Mouse (Mus musculus) spleen, postnatal 14 days (tissue): ENCODE measurements around the gene Pkig.
"Not testable (repeated sequence)": the region's sequence is repeated elsewhere in the genome, so short reads cannot be mapped to it uniquely, and the experiment has no call there.

Experiments
- DNase-seq, 2 experiments: peaks; one replicate each; pipeline ENCODE4 v3.0.0; 2021 to 2022; ENCODE audit warnings: low spot score in 2 of 2

Pkig gene

DNA sequence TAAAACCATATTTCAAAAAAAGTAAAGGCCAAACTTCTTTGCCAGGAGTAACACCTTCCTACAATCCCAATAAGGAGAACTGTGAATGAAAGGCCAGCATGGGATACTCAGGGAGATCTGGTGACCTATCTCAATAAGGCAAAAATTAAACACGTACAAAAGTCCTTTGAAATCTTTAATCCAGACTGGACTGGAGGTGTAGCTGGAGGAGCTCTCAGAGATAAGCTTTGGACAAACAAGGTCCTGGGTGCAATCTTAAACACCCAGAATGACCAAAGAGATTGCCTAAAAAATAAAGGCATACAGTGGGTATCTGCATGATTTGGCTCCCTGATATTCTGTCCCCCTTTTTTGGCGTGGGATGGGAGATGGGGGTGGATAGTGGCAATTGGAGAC lies 14.6 kb upstream of the Pkig start:
- no peak for DNase-seq

DNA sequence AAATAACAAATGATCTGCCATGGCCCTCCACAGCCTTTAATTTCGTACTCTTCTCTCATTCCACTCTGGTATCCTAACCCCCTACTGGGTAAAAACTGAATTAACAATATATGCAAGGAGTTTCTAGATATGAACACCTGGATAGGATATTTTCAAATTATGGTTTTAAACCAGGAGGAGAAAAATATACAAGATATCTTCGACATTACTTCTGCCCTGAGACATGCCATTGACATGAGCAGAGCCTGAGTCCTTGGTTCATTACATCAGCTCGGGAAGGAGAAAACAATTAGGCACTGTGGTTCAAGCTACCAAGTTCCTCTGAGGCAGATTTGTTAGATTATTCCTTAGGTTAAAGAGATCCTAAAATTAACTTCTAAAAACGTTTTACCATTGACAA lies 14.1 kb upstream of the Pkig start:
- no peak for DNase-seq

DNA sequence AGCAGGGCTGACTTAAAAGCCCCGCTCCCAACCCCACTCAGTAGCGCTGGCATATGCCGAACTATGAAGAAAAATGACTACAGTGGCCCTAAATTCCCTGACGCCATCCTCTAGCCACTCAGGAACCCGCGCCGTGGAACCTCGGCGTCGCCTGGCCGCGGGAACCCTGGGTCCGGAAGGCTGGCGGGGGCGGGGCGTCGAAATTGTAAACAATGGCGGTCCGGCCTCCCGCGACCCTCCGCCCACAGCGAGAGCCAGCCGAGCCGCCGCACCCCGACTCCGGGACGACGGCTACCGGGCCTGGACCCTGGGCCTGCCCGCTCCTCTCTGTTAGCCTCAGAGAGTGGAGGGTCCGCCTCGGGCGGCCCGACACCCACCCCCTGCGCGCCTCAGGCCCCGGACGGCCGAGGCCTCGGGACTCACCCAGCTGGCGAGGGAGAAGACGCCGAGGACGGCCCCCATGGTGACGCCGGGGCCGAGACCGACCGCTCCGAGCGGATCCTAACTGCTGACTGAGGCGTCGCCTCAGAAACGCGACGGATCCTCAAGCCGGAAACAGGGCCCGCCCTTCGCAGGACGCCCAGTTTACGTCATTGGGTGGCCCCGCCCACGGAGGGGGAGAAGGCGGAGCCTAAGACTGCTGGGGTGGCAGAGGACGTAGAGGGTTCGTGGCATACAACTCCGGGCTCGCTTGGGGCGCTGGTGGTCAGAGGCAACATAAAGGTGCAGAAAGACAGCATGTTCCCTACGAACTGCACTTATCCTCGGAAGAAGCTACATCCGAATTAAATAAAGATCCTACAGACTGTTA lies 13.4 kb upstream of the Pkig start, which contains the start of gene Serinc3:
Gene Serinc3 (minus strand): TSS at position 557 of the 811 bp plus-strand sequence.
- peak; percentile 100 for DNase-seq

DNA sequence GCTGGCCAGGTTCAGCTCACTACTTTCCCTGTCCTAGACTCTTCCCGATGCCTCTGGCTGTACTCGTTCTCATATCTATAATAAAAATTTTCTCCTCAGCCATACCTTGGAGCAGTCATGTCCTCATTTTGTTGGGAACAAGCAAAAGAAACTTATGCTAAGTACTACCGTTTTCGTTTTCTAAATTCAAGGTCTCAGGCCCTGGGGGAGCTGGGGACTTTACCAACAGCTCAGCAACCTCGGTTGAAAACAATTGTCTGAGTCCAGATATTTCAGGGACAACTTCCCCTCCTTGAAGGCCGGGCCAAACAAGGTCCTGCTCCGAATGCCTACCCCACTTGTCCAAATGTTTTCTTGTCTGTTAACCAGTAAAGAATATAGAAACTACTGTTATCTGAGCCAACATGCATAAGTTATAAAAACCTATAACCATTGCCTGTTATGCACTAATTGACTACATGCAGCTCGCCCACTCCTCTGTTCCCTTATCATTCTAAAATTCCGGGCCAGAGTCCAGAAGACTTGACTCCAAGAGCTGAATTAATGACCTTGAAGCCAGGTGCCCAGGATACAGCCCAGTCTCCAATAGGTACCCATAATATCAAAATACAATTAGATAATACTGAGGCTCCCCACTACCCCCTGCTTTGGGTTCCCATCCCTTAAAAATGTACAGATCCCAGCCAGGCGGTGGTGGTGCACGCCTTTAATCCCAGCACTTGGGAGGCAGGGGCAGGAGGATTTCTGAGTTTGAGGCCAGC lies 12.3 kb upstream of the Pkig start:
- peak in 1 of 2 experiments; percentile 27 for DNase-seq

DNA sequence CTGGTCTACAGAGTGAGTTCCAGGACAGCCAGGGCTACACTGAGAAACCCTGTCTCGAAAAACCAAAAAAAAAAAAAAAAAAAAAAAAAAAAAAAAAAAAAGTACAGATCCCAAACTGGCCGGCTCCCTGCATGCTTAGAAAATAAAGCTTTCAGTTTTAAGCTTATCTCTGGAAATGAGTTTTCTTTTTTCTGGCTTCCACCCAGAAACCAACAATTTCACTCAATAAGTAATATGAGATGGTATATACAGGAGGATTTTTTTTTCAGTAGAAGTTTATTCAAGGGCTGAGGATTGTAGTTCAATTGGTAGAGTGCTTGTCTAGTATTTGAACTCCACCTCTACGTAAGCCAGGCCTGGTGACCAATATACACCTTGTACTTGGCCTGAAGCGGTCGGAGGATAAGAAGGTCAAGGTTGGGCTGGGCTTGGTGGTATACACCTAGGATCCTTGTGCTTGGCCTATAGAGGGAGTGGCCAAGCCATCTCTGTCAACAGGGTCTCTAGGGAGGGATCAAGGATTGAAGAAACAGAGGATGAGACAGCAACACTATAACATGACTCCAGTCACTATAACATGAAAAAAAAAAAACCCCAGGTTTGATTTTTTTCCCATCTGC lies 11.6 kb upstream of the Pkig start:
- DNase-seq = no peak

DNA sequence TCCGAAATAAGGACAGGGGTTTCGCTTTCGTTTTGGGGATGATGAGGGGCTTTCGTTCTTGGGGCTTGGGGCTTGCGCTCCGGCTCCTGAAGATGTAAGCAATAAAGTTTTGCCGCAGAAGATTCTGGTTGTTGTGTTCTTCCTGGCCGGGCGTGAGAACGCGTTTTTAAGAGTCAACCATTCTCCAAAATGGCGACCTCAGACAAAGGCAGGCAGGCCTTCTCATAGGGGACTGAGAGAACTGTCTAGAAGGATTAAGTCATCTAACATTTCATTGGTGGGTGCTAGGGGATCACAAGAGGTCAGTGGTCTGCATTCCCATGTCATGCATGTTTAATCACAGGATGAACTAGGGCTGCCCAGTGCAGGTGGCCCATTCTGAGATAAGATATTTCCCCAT lies 2.5 kb upstream of the Pkig start:
- not testable (repeated sequence) for DNase-seq

DNA sequence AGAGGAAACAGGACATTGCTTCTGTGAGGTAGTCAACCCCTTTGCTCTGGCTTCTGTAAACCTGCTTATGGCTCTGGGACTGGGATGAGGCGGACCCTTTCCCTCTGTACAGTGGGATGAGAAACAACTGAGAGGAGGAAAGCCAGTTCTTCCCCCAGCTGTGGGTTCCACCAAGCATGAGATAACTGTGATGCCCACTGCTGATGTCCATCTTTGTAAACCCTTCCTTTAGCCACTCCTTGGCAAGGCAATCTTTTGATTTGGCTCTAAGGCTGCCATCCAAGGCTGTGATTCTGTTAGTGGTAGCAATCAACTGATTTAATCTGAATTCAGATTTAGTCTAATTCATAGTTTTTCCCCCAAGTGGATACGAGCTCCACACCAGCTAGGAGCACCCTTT lies 700 bp upstream of the Pkig start:
- DNase-seq = no peak

DNA sequence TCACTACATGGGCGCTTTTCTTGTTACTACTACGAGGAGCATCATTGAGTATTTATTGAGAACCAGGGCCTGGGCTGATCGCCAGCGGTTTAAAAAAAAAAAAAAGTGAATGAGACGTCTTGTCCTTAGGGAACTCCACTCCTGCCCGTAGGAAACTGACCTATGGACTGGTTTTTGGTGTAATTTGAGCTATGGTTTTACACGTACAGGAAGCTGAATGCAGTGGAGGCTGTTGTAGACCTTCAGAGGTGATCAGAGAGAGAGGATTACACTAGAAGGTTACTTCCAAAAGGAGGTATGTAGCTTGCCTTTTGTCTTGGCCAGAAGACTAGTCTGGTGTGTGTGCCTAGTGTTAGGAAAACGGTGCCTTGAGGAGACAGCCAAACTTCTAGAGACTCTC lies 755 bp downstream of the Pkig start:
- no peak for DNase-seq

DNA sequence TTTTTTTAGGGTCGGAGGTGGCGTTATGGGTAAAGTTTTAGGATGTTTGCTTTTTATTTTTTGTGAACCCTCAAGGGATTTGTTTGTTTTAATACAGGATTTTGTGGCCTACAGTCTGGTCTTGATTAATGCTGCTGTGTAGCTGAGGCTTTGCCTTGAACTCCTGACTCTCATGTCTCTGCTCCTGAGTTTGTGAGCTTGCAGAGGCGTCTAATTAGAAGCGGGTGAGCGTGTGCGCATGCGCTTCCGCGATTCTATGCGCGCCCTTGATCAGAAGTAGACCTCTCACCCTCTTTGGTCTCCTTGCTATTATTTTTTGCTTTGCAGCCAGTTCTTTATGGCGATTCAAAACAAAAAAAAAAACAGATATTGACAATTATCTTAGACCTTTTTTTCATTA lies 1.2 kb downstream of the Pkig start:
- no peak for DNase-seq

DNA sequence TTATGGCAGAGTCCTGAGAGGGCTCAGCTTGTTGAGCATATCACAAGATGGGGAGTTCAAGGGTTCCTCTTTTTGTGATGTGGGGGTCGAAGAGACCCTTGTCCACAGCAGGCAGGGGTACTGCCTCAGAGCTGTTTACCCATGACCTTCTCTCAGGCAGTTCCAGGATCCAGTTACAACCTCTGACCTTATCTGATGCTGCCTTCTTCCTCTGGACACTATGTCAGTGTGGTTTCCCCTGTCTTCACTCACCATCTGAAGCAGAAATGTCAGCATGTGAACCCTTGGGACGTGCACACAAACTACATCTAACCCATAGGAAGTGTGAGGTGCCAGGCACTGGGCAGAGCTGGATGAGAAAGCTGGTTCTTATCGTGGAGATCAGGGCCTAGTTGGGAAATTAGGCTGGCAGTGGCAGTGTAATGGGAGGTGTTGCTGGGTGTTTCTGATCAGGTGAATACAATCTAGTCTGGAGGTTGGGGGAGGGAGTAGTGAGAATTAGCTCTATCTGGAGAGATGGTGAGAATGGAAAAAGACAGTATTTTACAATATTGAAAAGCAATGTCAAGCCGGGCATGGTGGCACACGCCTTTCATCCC lies 2.0 kb downstream of the Pkig start:
- no peak for DNase-seq

DNA sequence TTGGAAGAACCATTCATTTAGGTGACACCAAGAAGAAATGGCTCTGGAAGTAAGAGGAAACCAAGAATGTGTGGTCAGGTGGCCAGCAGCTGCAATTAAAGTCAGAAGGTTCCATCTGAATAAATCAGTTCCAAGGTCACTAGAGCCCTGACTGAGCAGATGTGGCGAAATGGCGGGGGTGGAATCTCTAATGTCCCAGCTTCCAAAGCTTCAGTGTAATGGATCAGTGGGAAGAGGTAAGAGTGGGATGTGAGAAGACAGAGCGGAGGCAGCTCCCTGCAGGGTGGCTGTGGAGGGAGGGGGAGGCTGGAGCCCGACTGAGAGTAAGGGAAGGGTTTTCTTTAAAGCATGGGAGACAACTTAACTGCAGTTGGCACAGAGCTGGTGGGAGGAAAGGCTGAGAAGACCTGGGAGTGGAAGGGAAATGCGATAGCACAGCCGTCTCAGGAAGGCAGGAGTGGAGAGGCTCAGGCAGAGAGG lies 3.2 kb downstream of the Pkig start:
- no peak for DNase-seq

DNA sequence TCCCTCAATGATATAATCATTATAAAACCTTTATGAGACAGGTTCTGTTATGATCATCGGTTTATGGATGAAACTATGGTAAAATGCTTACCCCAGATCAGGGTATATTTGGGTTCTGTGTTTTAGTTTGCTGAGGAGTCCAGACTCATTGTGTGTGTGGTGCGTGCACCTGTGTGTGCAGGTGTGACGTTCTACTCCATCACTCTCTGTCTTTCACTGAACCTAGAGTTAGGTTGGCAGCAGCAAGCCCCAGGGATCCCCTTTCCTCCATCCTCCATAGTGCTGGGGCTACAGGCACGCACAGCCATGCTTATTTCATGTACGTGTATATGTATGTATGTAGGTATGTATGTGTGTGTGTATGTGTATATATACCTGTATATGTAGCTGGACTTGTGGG lies 3.9 kb downstream of the Pkig start:
- DNase-seq = no peak

DNA sequence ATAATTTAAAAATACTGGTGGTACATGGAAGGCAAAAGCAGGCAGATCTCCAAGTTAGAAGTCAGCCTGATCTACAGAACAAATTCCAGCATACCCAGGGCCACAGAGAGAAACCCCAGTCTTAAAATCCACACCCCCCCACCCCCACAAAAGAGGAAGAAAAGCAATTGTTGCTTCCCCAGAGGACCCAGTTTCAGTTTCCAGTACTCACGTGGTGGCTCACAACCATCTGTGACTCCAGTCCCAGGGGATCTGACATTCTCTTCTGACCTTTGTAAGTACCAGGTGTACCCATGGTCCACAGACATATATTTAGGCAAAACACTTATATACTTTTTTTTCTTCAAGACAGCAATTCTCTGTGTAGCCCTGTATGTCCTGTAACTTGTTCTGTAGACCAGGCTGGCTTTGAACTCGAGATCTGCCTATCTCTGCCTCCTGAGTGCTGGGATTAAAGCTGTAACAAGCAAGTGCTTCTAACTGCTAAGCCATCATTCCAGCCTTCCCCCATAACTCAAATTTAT lies 4.6 kb downstream of the Pkig start:
- DNase-seq = peak in 1 of 2 experiments; percentile 32

DNA sequence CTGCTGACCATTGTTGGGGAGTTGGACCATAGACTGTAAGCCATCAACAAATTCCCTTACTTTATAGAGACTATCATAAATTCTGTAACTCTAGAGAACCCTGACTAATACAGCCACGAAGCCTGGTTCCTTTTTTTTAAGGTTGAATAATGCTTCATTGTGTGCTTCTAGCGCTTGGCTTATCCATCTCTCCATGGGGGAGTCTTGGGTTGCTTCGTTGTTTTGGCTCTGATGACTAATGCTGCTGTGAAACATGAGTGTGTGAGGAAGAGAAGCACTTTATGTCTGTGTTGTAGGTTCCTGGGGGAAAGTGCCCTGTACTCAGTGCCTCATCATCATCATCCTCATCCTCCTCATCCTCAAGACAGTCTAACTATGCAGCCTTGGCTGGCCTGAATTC lies 5.7 kb downstream of the Pkig start:
- no peak for DNase-seq

DNA sequence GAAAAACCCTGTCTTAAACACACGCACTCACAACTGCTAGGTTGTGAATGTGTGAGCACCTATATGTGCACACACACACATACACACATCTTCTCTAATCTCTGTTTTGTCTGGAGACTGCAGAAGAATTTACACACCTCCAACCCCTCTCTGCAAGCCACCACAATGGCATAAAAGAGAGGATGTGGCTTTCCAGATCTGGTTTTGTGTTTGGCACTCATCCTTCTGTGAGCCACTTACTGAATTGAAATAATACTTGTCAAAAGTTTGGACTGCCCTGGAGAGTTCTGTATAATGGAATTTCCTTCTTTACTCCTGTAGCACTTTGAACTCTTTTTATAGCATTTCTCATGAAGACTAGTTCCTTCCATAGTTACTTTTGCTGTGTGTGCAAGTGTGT lies 8.9 kb downstream of the Pkig start:
- no peak for DNase-seq

DNA sequence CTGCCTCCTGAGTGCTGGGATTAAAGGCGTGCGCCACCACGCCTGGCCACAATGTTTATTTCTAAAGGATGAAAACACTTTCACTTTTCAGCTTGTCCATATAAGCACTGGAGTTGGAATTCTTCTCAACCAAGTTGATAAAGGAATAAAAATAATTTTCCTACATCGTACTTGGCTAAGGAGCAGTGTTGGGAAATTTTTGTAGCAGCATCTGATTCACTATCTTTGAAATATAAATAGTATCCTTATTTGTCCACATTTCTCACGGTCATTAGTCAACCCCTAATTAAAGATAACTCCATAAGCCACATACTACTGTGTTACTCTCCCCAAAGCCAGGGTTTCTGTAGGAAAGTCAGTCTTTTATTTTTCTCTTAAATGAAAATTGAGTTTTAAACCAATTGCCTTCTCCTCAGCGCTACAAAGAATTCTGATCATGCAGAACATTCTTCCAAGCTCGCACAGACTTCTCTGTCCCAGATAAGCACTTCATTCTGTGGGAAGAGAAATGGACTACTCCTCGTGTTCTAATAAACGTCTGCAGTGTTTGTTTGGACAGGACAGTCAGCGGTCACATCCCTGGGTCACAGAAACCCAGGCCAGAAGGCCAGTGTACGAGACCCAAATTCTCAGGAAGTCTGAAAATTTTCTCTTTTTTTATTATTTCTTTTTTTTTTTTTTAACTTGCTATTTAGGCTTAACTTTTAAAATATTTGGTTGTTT lies 12.8 kb downstream of the Pkig start:
- no peak for DNase-seq

DNA sequence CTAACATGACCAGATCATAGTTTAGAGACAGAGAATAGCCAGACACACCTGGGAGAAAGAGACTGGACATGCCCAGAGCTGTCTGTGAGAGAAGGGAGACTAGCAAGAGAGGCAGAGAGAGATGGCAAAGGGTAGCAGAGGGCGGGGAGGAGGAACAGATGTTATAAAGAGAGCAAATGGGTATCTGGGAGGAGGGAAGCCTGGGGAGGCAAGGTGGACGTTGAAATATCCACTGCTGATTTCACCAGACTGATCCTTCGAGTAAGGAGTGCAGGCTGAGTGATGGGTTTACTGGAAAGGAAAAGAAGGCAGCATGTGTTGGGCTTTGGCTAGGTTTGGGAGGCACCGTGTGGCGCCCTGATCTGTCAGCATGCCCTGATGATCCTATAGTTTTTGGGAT lies 16.2 kb downstream of the Pkig start:
- no peak for DNase-seq

DNA sequence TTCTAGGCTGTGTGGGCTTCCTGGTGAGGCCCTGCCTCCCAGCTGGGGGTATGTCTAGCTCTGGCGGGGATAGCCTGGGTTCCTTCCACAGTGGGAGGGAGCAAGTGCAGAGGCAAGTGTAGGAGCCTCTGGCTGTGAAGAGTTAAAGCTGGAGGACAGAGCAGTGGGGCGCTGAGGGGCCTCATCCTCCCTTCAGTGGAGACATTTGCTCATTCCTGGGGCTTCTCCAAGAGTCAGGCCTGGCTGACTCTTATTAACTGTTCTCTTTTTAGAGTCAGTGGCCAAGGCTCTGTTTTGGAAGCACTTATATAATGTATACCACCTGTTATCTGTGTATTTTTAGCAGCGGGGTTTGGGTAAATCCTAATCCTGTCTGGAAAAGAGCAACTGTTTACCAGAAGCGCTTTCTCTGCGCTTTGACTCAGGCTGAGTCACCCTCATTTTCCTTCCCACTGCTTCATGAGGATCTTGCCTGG lies 17.0 kb downstream of the Pkig start:
- DNase-seq = no peak

DNA sequence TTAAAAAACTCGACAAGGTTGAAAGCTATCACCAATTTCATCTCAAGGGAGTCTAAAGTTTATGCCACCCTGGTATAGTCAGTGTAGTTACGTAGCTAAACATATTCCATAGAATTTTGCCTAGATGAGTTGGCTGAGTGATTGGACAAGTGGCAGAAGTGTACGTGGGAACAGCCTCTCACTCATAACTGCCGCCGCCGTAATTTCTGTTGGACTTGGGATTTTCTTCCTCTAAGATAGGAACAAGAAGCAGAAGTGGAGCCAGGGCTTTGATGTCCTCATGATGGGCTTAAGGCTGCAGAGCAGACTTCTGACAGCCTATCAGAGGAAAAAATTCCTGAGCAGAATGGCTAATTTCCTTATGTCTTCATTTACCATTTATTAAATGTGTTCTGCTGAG lies 17.5 kb downstream of the Pkig start:
- DNase-seq = no peak

DNA sequence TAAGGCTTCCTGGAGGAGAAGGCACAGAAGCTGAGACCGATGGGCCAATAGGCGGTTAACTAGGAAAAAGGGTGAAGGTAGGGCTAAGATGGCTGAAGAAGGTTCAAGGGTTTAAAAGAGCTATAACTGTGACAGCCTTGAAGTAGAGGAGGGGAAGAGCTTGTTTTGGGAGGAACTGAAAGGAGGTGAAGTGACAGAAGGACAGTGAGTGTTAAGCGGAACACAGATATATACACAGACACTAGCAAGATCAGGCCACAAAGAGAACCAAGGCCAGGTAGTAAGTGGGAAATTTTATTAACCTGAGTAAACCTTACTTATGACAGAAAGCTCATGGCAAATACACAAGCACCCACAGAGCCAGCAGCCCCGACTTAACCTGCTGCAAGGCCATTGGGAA lies 18.1 kb downstream of the Pkig start:
- DNase-seq = no peak

DNA sequence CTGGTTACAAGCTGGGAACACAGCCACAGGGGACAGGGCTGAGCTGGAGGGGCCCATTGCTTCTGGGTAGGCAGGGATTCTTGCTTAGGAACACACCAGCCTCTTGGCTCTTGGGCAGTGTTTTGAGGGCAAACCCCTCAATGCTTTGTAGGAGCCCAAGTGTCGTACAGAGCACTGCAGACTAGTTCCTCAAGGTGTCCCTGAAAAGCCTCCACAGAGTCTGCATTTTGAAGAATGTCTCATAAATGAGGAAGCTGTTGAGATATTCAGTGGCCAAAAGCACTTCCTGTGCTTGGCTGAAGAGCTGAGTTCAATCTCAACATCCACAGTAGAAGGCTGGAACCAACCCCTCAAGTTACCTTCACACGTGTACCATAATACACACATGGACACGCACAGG lies 18.6 kb downstream of the Pkig start:
- no peak for DNase-seq
